Mouse (Mus musculus): ENCODE results near the gene Serpina3n.

DNA sequence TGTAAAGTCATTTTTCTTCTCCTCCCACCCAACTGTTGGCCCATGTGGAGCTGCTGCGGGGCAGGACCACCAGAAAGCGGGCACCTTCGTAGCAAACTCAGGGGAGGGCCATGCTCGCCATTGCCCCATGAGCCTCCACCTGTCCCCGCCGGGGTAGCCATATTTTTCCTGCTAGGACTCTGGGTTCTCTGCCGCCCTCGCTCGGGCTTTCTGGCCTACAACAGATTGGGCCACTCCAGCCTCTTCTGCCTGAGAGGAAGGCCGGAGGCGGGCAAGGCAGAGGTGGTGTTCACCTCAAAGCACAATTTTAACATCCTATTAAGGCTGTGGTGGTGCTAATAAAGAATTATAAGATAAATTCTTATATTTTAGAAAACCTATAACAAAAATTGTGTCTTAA, 26.7 kb upstream of the Serpina3n start:
- TF ChIP-seq POLR2A (IDR thresholded peaks at IDR 0.05; ENCODE audit: insufficient read depth, low read depth, low read length) (no peak), CTCF (IDR thresholded peaks at IDR 0.05) (no peak)
